Mouse (Mus musculus) left cerebral cortex, postnatal 36 days (tissue): Measurements from ENCODE around the gene Dscam. TPM values are rescaled to one million over a fixed set of nuclear protein-coding genes. Genes with fewer than 3 reads are reported as not detected.

Experiments used
- DNase-seq, 2 experiments: peaks; one replicate each; pipeline ENCODE4 v3.0.0; 2021 to 2022; ENCODE audit warnings: low spot score in 2 of 2, mixed read lengths in 1 of 2
- intact Hi-C: fragments of 180-260 bp; cut with DNase I; formaldehyde crosslinking; loops from one replicate; pipeline ENCODE4 v1.15.1; 2025
- total RNA-seq, 2 experiments: library from RNA; stranded (reverse); gene quantifications; 2 replicates each; pipeline ENCODE4 v1.2.3; 2021

Gene Dscam
- total RNA-seq, 2 experiments from 2014 or later = 44.8 to 47.8 TPM

- DNase-seq = no peak
- intact Hi-C loops = loop anchor here (5.0 kb wide), 1 partner anchor 73 kb away; no protein-coding TSS in a partner anchor
These were observed 610.8 kb downstream of the Dscam start for GRCm38 (mm10) chr16:96559796-96560195.

DNA sequence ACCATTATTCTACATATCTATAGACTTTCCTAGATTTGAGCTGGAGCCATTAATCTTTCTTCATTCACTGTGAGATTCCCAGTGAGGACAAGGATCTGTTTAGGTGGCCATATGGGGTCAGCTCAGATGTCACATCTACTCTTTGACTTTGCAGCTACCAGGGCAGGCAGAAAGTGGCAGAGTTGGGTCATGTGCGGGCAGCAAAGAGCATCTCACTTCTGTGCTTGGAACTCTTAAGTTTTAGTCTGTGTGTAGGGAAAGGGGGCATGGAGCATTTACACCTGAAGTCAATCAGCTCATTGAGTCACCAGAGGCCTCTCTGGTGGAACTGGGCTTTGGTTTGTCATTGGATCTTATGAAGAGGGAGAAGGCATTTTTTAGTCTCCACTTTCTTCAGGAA lies 612.2 kb downstream of the Dscam start:
- intact Hi-C loops = loop anchor here (5.0 kb wide), 1 partner anchor 74 kb away; no protein-coding TSS in a partner anchor
- DNase-seq = no peak

DNA sequence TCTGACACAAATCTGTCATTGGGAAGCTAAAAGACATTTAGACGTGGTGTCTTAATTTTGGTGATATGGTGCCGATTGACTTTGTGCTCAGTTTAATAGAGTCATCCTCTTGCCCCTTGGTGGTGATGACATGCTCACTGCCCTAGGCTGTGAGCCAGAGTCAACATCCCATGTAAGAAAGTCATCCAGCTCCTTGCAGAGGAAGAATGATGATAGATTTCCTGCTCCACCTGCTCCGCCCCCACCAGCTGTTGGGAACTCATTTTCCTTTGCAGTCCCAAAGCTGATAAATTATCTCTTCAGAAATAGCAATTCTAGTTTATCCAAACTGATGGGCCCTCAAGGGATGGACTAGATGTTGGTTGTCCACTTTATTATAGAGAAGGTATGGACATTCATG lies 613.9 kb downstream of the Dscam start:
- intact Hi-C loops = loop anchor here (5.0 kb wide), 1 partner anchor 76 kb away; no protein-coding TSS in a partner anchor
- DNase-seq = no peak

DNA sequence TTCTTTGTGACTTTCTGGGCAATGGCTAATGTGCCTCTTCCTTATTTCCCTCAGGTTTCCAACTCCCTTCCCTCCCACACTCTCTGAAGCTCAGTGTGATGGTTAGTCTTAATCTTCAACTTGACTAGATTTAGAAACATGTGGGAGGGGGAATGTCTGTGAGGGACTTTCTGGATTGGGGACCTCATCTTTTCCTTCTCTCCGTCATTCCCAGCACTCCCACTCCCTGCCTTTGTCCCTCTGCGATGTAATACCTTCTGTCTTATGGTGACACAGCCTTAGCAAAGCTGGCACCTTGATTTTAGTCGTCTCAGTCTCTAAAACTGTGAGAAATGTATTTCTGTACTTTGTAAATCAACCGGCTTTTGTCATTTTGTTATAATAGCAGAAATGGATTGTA lies 615.1 kb downstream of the Dscam start:
- DNase-seq = peak in 1 of 2 experiments; percentile 24
- intact Hi-C loops = loop anchor here (5.0 kb wide), 1 partner anchor 77 kb away; no protein-coding TSS in a partner anchor

GRCm38 (mm10) chr16:96552680-96553079 lies 617.9 kb downstream of the Dscam start:
- DNase-seq = no peak
- intact Hi-C loops = no loop called here

DNA sequence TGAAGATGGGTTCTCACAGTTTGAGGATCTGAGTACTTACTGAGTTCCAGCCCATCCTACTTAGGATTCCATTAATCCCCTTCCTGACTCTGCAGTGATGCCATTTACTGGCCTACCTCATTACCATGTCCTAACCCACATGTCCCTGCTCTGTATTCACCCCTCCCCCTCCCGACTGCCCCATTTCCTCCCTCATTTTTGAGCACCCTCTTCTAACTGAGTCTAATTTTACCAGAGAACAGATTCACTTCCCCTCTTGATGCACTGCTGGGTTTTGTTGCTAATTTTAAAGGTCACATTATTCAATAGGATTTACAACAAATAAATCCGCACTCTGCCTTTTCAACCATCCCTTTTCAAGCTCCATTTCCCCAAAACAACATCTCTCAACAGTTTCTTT lies 629.5 kb downstream of the Dscam start:
- DNase-seq = no peak
- intact Hi-C loops = no loop called here

Other genes with a start within 250 kb of the Dscam start
- gene Bace2, start 186.0 kb upstream of the Dscam start, total RNA-seq = 10 to 100 TPM in 1 of 2 experiments, 1 to 10 TPM in 1; 3.6 to 10.9 TPM